7 mouse cellular contexts compared by ENCODE assay signal in genomic region chr8:72365826-72366225, GRCm38 (mm10). TPM values are rescaled to one million over a fixed set of nuclear protein-coding genes. Genes with fewer than 3 reads are reported as not detected.
DNase-seq lines count a peak whose midpoint lies in the region; ATAC-seq and TF ChIP-seq lines count a peak whose summit lies in the region.

No protein-coding gene starts in this region.

- WGBS in limb, embryonic 10.5 days, result 22% methylated on average over 3 of the region's 3 CpGs
- WGBS in midbrain, embryonic 15.5 days, result 21% methylated on average over 3 of the region's 3 CpGs
- 4% methylated on average over 3 of the region's 3 CpGs for WGBS in spleen, adult 2 months

- peak; percentile 82 for ATAC-seq in granulocyte monocyte progenitor cell, adult 5-6 weeks (replicated peaks; ENCODE audit: poor library complexity, severe bottlenecking)
- peak; percentile 71 for ATAC-seq in midbrain, embryonic 15.5 days (replicated peaks)

- H3K4me3 ChIP-seq in limb, embryonic 10.5 days, result no peak overlapping the region
- H3K4me3 ChIP-seq in midbrain, embryonic 15.5 days, result no peak overlapping the region
- no peak overlapping the region for H3K4me3 ChIP-seq in spleen, adult 2 months (ENCODE audit: extremely low read depth, insufficient read depth, insufficient read length)

- no peak overlapping the region for H3K27ac ChIP-seq in limb, embryonic 10.5 days
- no peak overlapping the region for H3K27ac ChIP-seq in midbrain, embryonic 15.5 days
- H3K27ac ChIP-seq in spleen, adult 2 months (ENCODE audit: insufficient read depth, low read length), result peak overlapping the region; percentile 96

- no peaks in the 10 kb centered on the region for H3K9me3 ChIP-seq in limb, embryonic 10.5 days (replicated peaks)
- no peaks in the 10 kb centered on the region for H3K9me3 ChIP-seq in midbrain, embryonic 15.5 days

- H3K4me1 ChIP-seq in limb, embryonic 10.5 days, result no peaks in the 10 kb centered on the region
- H3K4me1 ChIP-seq in midbrain, embryonic 15.5 days, result no peaks in the 10 kb centered on the region
- H3K4me1 ChIP-seq in spleen, adult 2 months (ENCODE audit: control insufficient read depth, insufficient read depth, insufficient read length), result peaks cover 34% of the 10 kb centered on the region

- H3K36me3 ChIP-seq in limb, embryonic 10.5 days, result peaks cover 100% of the 10 kb centered on the region
- peaks cover 52% of the 10 kb centered on the region for H3K36me3 ChIP-seq in midbrain, embryonic 15.5 days (replicated peaks)
- H3K36me3 ChIP-seq in spleen, adult 2 months (ENCODE audit: control insufficient read depth, insufficient read depth, low read length), result peaks cover 11% of the 10 kb centered on the region

- TF ChIP-seq CTCF in spleen, adult 2 months (IDR thresholded peaks at IDR 0.05; ENCODE audit: extremely low read depth, insufficient read depth, insufficient read length, insufficient replicate concordance), result peak; percentile 99

- H3K4me2 ChIP-seq in midbrain, embryonic 15.5 days, result no peak overlapping the region

- no peaks in the 10 kb centered on the region for H3K27me3 ChIP-seq in limb, embryonic 10.5 days (ENCODE audit: low read depth, poor library complexity, severe bottlenecking)
- no peaks in the 10 kb centered on the region for H3K27me3 ChIP-seq in midbrain, embryonic 15.5 days (replicated peaks)
- H3K27me3 ChIP-seq in spleen, adult 2 months (ENCODE audit: control insufficient read depth, insufficient read depth, low read length), result no peaks in the 10 kb centered on the region

- no peak for TF ChIP-seq POLR2A in spleen, adult 2 months (IDR thresholded peaks at IDR 0.05; ENCODE audit: low read depth, low read length)

- peak; percentile 60 for DNase-seq in adrenal gland, adult 8-10 months
- DNase-seq in embryo, embryonic 11.5 days (ENCODE audit: low read depth, low spot score), result peak; percentile 34
- peak; percentile 82 for DNase-seq in kidney, adult 18-20 months
- peak; percentile 67 for DNase-seq in limb, embryonic 10.5 days (ENCODE audit: low spot score)
- DNase-seq in spleen, adult 2 months (ENCODE audit: low read depth in 1 of 2, low spot score in 2 of 2), result peak; percentile 76 to 91

- H3K9ac ChIP-seq in midbrain, embryonic 15.5 days, result no peak overlapping the region

RNA-seq across cellular contexts. Expression of gene Klf2, which starts 47.0 kb away (rescaled TPM):
- total RNA-seq in adrenal gland, adult 8-10 months (2022), result 10 to 100 TPM; 30.7 to 44.2 (median 36.5) TPM
- total RNA-seq in granulocyte monocyte progenitor cell, adult 5-6 weeks (2014; fragmentation: Nextera tagmentation), result 1.9 and 5.5 TPM in 2 replicates
- 2.8 and 3.2 TPM in 2 replicates for total RNA-seq in granulocyte monocyte progenitor cell, adult 5-6 weeks (2017)
- polyA plus RNA-seq in limb, embryonic 10.5 days (2016; fragmentation: Nextera tagmentation; extraction: Ambion mirVana), result 3.1 and 3.6 TPM in 2 replicates
- polyA plus RNA-seq in midbrain, embryonic 15.5 days (2015; fragmentation: Nextera tagmentation; extraction: Ambion mirVana), result 4.7 and 5.4 TPM in 2 replicates
- polyA plus RNA-seq in spleen, adult 2 months (2012; rRNA removed), result 219 and 378 TPM in 2 replicates

RNA-seq across cellular contexts. Expression of gene Eps15l1, which starts 55.4 kb away (rescaled TPM):
- 10 to 100 TPM; 43.8 to 80.2 (median 57.1) TPM for total RNA-seq in adrenal gland, adult 8-10 months (2022)
- total RNA-seq in granulocyte monocyte progenitor cell, adult 5-6 weeks (2014; fragmentation: Nextera tagmentation), result 58.3 and 64.3 TPM in 2 replicates
- 34.8 and 38.6 TPM in 2 replicates for total RNA-seq in granulocyte monocyte progenitor cell, adult 5-6 weeks (2017)
- polyA plus RNA-seq in limb, embryonic 10.5 days (2016; fragmentation: Nextera tagmentation; extraction: Ambion mirVana), result 75.3 and 85.1 TPM in 2 replicates
- polyA plus RNA-seq in midbrain, embryonic 15.5 days (2015; fragmentation: Nextera tagmentation; extraction: Ambion mirVana), result 63.6 and 63.7 TPM in 2 replicates
- 36.9 and 37.1 TPM in 2 replicates for polyA plus RNA-seq in spleen, adult 2 months (2012; rRNA removed)

Comparison
In these comparisons a context has a peak if more than half of its experiments do, and no peak if none do; other contexts are left out.
1. RNA of gene Klf2, which starts 47.0 kb away (polyA plus RNA-seq): 219 to 378 TPM in spleen, adult 2 months; 4.7 to 5.4 TPM in midbrain, embryonic 15.5 days and 3.1 to 3.6 TPM in limb, embryonic 10.5 days; every median in the first group is over 10 times any median in the second.
2. Peak in every context shown above with its lines, with median percentiles within 50 percentile points of each other: DNase-seq.